Mouse (Mus musculus) T-helper 17 cell (primary cell): ENCODE measurements at regions not wholly inside any gene's neighbourhood (a gene's known extent, or its start where the extent isn't known, plus 50 kb on each side); places are given as distances from the start of the nearest gene placed in this dataset.
"Not testable (repeated sequence)": the region's sequence is repeated elsewhere in the genome, so short reads cannot be mapped to it uniquely, and the experiment has no call there.

Experiments
- in situ Hi-C, 2 experiments: fragments of 300-600 bp; cut with MboI, MseI; formaldehyde crosslinking; loops; 1 replicate in 1 of 2; 2 replicates in 1 of 2; pipeline ENCODE4 v1.15.1; 2025; ENCODE audit warnings: high pct_unique_total_duplicates in 2 of 2

DNA sequence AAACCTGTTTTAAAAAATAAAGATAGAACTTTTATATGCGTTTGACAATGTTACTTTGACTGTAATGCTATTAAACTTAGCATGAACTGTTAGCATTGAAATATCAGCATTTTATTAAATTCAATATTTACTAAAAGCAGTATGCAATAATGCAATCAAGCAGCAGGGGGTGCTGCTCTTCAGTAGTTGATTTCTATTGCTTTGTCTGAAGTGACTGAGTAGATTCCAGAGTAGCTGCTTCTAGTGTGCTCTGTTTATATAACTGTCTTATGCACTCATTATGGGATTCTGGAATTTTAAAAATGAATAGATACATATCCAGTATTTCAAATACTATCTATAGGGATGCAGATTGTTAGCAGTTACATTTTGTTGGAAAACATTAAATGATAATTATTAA lies 146.2 kb downstream of the Gm28710 start:
- in situ Hi-C loops: loop anchor here (5.0 to 25.0 kb wide), 3 partner anchors 829 to 1107 kb away; no protein-coding TSS in a partner anchor

DNA sequence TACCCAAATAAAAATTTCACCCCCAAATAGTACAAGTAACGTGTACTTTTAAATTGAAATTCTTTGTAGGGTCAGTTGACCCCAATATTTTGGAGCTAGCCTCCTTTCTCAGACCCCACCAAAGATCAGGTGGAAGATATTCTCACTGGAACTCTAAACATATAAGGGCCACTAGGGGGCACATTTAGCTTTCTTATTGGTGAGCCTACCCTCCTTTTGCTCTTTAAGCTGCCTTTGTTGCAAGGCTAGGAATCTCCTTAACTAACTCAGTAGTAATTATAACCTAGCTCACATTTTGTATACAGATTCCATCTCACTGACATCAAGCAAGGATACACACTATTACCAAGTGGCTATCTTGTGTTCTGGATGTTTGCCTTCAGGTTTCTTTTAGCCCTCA lies 155.8 kb downstream of the Gm28710 start:
- in situ Hi-C loops: loop anchor here in 1 of 2 experiments (5.0 to 25.0 kb wide), 2 partner anchors 815 to 1090 kb away; no protein-coding TSS in a partner anchor

DNA sequence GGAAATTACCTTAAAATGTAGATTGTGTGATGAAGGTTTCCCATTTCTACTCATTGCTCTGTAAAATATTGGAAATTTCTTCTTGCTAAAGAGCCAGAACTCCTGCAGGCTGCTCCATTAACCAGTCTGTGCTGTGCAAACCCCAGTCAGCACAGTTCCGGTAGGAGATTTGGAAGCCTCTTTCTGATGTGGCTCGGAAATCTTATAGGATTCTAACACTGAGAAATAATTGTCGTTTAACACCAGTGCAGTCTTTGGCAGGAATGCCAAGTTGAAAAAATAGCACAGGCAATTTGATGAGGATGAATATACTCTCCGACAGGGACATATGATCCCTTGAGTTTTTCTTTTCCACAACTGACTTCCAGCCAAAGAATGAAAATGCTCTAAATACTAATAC lies 176.1 kb downstream of the Gm28710 start:
- in situ Hi-C loops: no loop called here

DNA sequence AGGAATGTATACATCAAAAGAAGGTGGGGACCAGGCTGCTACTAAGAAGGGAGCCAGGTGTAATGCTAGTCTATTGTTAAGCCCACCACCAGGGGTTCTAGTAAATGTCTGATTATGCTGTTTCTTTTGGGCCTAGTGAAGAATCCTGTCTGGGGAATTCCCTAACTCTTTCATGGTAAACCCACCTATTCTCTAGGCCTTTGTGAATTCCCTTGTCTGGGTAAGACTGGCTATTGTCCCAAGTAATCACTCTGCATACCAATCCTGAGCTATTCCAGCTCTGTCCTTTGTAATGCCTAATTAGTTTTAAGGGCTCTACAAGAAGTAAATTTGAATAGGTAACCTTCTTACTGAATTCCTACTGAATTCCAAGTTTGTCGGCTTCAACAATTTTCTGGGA lies 177.2 kb downstream of the Gm28710 start:
- in situ Hi-C loops: not testable (repeated sequence)

DNA sequence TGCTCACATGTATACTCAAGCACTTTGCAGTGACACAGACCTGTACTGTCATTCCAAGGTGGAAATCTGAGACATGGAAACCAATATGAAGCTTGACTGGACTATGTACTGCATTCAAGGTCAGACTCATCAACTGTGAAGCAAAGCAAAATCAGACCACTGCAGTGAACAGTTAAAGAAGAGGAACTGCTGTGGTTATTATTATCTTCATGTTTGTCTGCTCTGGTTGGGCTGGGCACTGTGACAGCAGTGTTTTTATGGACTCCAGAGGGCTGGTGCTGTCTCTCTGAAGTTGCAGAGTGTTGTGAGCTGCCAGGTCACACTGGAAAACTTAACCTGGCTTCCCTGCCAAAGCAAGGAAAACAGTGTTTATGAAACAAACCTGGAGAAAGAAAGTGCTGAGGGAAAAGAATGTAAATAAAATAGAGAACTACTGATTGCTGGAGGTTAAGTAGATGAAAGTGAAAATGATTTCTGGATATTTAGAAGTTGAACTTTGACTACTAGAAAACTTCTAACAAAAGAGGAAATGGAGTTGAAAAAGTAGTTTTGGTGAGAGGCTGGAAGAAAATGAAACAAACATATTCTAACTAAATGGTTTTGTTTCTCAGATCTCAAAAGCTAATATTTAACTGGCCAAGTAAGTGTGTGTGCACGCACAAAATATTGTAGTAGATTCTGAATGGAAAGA lies 181.7 kb downstream of the Gm28710 start:
- in situ Hi-C loops: no loop called here

DNA sequence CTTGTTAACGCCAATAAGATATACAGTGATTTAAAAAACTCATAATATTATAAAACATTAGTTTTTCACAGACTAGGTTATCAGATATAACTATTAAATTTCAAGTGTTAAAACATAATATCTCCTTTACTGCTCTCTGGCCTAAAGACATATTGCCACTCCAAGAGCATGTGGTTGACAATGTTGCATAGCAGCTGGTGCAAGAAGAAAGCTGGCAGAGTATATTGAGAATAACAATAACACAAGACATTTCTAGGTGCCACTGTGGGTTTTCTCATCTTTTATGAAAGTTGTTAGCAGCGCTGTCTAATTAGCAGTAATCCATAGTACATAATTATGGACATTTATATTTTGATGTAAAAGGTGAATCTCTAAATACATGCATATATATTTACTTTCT lies 184.4 kb downstream of the Gm28710 start:
- in situ Hi-C loops: no loop called here

DNA sequence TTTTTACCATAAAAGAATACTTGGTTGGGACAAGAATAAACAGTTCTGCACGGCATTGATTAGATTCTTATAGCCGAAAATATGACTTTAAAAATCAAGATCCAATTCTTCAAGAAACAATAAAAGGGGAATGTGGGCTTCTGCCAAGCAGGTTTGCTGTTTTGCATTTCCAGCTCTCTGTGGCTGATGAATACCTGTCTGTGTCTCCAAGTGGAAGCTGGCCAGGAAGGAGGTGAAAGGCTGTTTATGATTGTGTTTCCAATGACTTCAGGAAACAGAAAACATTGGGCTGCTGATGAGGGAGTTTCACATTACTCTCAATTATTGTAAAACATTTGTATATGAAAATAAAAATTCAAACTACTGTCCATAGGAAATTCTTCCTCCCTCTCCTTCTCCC lies 193.3 kb downstream of the Gm28710 start:
- in situ Hi-C loops: no loop called here

DNA sequence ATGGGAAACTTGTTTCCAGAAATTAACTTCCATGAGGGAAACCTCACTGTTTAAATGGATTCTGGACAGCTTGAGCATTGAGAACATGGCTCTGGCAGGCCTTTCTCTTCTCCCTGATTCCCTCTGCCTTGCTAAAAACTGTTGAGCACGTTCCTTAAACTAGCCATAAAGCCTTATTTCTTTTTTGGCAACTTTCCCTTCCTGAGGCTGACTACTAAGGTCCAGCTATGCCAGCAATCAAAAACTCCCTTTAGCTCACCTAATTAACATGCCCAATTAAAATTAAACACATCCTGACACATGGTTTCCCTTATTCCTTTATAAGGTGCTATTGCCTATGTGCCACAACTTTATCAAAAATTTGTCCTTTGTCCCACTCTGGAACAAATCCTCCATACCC lies 199.9 kb downstream of the Gm28710 start:
- in situ Hi-C loops: no loop called here

DNA sequence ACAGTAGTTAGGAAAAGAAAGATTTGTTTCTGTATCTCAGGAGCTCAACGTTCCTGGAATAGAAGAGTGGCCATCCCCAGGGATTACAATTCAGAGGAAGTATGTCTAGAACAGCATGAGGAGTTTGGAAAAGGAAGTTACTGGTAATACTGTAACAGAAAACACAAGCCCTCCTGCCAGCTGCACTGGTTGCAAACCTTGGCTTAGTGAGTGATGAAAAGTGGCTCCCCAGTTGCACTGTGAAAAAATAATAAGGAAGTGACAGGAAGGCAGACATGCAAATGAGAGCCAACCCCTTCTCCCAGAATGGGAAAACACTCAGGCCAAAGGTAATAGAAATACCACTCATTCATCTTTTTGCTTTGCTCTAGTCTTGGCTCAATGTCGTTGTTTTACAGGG lies 207.6 kb downstream of the Gm28710 start:
- in situ Hi-C loops: no loop called here

DNA sequence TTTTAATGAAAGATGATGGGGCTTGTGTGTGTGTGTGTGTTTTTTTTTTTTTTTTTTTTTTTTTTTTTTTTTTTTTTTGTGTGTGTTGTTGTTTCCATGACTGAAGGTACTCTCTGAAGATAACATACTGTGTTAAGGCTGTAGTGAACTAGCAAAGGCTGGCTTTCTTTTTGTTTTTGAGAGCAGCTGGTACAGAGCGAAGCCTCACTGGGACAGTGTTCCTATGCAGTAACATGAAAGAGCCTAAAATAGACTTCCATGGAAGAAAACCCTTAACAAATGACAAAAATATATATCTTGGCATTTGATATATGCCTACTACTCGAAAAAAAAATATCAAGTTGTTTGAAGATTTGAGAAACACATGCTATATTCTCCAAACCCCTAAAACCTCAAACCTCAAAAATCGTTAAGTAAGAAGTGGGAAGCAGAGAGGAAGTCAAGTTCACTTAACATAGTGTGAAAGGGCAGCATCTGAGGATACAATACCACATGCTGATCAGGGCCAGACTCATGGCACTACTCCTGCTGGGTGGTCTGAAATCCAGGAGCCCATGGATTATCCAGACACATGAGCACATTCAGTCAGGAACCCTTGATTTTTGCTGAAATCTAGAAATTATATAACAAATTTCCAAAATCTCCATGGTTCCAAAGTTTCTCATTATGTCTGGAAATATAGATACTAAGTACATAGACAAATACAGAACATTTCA lies 215.4 kb downstream of the Gm28710 start:
- in situ Hi-C loops: no loop called here

DNA sequence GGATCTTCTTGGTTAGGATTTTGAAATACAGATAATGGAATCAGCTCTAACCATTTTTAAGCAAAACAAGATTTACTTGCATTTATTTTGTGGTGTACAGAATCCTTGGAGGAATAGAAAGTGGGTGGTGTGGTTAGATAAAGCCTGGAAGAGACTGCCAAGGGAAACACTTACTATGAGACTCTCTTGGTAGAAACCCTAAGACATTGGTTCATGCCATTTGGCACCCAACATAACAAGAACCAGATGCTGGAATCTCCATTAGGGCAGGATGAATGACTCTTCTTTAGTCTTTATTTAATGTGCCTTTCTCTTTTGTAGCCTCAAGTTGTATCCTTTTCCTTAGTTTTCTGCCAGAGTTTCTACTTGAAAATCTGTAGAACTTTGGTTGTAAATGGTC lies 230.0 kb downstream of the Gm28710 start:
- in situ Hi-C loops: no loop called here

DNA sequence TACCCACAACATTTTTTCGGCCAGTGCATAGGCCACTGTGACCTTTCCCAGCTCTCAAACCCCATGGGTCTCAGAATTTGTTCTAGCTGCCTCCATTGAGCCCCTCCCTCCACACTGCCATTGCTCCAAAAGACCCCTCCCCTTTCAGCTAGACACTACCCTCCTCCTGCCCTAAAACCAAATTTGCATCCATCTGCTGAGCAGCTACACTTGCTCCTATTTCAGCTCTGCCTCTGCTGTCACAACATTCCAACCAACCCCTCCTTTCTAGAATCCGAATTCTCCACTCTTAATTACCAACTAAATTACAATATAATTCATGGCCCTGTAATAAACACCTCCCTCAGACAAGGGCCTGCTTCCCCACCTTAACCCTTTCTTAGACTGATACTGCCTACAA lies 262.3 kb downstream of the Gm28710 start:
- in situ Hi-C loops: no loop called here

DNA sequence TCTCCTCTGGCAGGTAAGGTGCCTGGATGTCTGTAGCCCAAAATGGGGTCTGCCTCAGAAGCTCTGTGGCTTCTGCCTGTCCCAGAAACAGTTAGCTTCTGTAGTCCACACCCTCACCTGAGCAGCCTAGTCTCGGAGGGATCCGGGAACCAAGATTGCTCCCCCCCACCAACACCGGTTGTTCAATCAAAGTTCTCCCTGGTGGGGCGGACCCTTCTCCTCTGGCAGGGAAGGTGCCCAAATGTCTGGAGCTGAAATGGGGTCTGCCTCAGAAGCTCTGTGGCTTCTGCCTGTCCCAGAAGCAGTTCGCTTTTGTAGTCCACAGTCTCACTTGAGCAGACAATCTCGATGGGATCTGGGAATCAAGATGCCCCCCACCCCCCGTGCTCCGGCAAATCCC lies 273.0 kb downstream of the Gm28710 start:
- in situ Hi-C loops: no loop called here

DNA sequence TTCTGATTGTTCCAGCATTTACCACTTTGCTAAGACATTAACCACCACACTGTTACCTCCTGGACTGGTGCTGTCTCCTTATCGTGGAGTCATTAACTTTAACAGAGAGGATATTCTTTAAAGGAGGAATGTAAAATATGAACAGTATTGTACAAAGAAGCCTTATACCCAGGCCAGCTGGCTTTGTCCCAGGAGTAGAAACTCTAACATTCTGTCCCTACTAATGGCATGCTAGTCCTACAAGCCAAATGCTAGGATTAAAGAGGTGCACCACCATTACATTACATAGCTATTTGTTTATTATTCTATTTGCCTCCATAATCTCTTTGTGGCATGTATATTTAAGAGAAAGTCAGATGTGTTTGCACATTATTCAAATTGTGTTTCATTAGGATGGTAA lies 288.8 kb downstream of the Gm28710 start:
- in situ Hi-C loops: no loop called here

DNA sequence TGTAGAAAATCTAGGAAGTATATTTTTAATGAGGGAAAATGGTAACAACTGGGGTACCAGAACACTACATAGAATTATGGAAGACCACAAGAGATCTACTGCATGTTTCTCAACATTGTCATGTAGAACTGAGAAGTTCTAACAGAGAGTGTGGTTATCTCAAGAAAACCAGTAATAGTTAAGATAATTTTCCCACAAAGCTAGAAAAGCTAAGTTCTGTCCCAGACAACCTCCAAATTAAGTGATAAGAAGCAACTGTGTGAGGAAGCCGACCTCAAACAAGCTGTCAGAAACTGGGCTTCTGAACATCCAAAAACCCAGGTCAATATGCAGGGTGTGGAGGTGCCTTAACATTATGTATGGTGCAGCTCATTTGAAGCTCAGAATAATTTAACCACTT lies 261.4 kb upstream of the Speer4f2 start:
- in situ Hi-C loops: no loop called here

DNA sequence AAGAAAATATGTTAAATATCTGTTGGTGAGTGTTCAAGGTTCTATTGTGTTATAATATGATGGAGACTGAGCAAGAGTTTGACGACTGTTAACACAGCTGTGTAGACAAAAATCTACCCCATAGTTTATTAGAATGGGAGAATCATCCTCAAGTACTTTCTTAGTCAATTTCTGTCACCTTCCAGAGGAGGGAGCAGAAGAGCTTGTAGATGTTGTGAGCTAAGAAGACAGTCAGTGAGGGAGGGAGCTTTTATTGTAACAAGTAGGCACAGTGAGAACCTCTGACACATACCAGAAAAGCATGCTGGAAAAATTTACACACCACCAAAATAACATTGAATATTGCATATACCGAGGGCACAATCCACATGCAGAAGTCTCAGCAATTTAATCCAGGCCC lies 261.0 kb upstream of the Speer4f2 start:
- in situ Hi-C loops: no loop called here

DNA sequence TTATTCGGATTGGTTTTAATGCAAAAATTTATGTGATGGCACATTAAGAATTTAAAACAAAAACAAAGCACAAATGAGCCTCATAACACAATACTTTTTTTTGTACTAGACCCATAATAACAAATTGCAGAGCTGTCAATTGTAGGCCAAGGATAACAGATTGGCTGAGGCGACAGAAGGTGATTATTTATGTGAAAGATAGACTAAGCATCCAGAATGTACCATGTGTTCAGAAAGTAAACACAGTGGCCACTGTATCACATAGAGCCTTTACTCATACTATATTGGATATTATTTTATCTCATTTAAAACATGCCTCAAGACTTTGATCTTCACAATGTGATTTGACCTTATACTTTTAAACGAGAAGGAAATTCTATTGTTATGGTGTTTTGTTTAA lies 257.9 kb upstream of the Speer4f2 start:
- in situ Hi-C loops: no loop called here

DNA sequence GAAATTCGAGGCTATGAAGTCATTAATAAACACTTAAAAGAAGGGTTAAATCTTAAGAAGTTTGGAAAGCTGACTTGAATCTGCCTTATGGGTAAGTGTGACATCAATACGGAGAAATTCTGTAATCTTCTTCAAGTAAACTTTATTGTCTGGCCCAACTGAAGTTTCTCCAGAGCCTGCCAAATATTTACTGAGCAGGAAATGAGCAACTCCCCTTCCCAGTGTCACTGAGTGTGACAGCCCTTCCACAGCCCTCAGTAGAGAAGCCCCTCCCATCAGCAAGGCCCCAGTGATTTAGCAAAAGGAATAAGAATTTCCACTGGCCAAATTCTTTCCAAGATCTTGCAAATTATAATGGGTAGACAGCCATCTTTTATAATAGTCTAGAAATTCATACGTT lies 256.9 kb upstream of the Speer4f2 start:
- in situ Hi-C loops: no loop called here

DNA sequence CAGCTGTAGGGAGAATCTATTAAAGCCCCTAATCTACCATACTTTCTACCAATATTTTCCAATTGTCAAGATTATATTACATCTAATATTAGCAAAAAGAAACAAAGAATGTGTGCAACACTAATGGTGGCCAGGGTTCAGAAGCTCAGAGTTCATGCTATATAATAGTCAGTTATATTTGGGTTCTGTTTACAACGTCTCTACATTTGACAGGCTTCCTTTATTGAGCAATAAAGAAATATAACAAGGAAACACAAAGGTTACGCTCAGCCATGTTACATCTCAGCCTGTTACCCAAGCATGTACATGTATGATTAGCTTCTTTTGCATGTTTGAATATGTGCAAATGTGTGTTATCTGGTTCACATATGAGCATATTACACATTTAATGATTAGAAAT lies 247.7 kb upstream of the Speer4f2 start:
- in situ Hi-C loops: no loop called here

DNA sequence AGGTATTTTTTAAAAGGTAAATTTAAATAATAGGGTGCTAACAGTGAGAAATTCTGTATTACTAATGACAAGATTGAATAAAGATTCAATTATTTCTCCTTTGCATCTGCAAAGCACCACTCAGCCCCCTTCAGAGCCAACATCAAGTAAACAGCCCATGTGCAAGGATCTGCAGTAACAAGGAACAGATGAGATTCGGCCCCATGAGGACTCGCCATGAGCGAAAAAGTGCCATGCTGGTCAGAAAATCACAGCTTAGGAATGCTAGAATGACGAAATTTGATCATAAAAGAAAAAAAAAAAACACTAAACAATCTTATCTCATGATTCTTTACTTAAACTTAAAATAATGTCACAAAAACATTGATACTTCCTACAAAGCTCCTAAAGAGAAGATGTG lies 245.5 kb upstream of the Speer4f2 start:
- in situ Hi-C loops: no loop called here

DNA sequence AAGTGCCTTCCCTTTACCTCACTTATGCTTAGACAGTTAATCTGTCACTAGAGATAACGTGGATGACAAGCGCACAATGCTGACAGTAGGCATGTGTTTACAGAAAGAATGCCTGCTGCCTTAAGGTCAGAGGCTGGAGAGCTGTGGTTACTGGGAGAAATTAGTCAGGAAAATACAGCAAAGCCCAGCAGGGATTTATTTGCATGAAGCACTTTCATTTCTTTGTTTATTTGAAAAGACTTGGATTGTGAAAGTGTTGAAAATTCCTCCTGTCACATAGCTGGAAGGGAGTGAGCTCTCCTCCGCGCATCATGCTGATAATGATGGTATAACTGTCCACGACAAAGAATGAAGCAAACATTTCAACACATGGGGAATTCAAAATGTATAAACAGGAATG lies 237.5 kb upstream of the Speer4f2 start:
- in situ Hi-C loops: no loop called here

DNA sequence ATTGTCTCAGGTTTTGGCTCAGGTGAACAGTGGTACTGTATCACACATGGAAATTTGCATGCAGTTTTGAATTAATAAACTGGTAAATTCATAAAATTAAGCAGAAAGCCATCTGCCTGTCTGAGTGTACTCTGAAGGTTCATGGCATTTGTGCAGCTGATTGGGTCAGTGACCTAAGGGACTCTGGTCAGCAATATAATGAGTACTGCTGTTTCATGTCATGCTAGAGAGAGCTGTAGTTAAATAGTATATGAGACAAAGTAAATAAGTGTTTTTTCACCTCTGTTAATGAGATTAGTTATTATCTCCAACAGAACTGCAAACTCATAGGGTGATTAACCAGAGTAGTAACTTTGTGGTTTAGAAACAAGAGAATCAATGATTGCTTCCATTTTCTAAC lies 231.4 kb upstream of the Speer4f2 start:
- in situ Hi-C loops: no loop called here

DNA sequence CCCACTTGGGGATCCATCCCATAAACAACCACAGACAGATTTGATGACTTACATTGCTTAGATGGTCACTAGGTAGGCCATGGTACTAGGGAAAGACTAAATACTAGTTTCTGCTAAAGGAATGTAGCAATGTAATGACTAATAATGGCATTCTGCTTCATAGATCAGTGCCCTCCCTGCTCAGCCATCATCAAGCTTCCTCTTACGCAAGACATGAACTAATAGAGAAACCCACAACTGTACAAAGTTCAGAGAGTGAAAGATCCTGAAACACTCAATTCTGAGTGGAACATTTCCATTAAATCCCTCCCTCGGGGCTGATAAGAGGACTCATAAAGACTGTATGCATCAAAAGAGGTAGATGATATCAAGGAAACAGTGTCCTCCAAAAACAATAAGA lies 198.4 kb upstream of the Speer4f2 start:
- in situ Hi-C loops: no loop called here
